Comparison of ENCODE assay signal across 17 mouse cellular contexts in the genomic region with DNA sequence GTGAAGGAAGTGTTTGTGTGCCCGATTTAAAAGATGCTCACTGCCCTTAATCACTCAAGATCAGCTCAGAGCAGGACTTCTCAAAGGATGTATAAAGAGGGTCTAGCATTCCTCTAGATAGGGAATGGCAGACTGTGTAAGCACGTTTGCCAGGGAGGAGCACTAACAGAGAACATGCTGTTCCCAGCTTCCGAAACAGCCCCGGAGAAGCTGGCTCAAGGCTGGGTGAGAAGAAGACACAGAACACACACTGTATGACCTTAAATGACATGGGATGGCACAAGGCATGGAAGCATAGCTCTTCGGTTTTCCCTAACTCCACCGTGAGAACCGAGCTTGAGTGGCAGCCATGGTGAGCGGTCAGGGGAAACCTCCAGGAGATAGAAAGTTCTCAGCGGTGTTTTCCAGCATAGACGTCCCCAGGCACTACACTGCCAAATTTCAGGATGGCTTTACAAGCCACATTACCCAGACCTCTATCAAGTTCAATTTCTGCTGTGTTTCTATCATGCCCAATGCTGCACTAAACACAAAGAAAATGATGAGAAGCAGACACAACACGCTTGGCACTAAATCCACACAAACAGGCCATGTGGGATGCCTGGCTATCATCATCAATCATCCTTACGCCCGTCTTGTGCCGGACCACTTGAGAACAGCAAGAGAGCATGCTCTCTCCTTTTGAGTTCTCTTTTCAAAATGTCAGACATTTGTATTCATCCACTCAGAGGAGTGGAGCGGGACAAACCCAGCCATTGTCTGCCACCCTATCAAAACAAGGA.
"Had no signal": no experiment of that assay in that cellular context is flagged by ENCODE, and none has a peak within 500 bp of the region (broad histone marks: within the 10 kb centered on the region; RNA-seq: fewer than 3 reads in every experiment).

No protein-coding gene starts in this region.

- H3K9ac ChIP-seq: kidney, embryonic 15.5 days; liver, embryonic 15.5 days; midbrain, embryonic 15.5 days; stomach, embryonic 15.5 days had no signal

- H3K4me2 ChIP-seq: kidney, embryonic 15.5 days; liver, embryonic 11.5 days; liver, embryonic 15.5 days; midbrain, embryonic 15.5 days; stomach, embryonic 15.5 days had no signal

- H3K27ac ChIP-seq: kidney, embryonic 15.5 days; left cerebral cortex, adult 2 months; limb, embryonic 10.5 days; liver, embryonic 15.5 days; midbrain, embryonic 10.5 days; midbrain, embryonic 15.5 days; stomach, embryonic 15.5 days had no signal

- H3K27me3 ChIP-seq: liver, embryonic 15.5 days; midbrain, embryonic 15.5 days; stomach, embryonic 15.5 days had no signal

- DNase-seq: kidney, adult 2 months; kidney, postnatal 14 days; lung, adult 2 months; lung, postnatal 36 days; right cerebral cortex, adult 18-20 months; right cerebral cortex, postnatal 25 days; thymus, adult 18-20 months; thymus, postnatal 14 days had no signal

- H3K36me3 ChIP-seq: kidney, embryonic 15.5 days; limb, embryonic 10.5 days; liver, embryonic 15.5 days; midbrain, embryonic 10.5 days; midbrain, embryonic 15.5 days; stomach, embryonic 15.5 days had no signal

- H3K4me3 ChIP-seq: kidney, embryonic 15.5 days; left cerebral cortex, adult 2 months; limb, embryonic 10.5 days; liver, embryonic 15.5 days; midbrain, embryonic 10.5 days; midbrain, embryonic 15.5 days; stomach, embryonic 15.5 days had no signal

- H3K9me3 ChIP-seq: kidney, embryonic 15.5 days; limb, embryonic 10.5 days; liver, embryonic 15.5 days; midbrain, embryonic 10.5 days; midbrain, embryonic 15.5 days; stomach, embryonic 15.5 days had no signal

- ATAC-seq: lung, postnatal 0 days; midbrain, embryonic 15.5 days had no signal

- H3K4me1 ChIP-seq: liver, embryonic 15.5 days; stomach, embryonic 15.5 days had no signal
